Mouse (Mus musculus): ENCODE results near the gene Arhgap42.

Arhgap42 gene

GRCm38 (mm10) chr9:9037017-9037671 lies 201.8 kb downstream of the Arhgap42 start:
- DNase-seq (ENCODE audit: low read depth, low spot score) = no peak

GRCm38 (mm10) chr9:9027904-9028303 lies 211.0 kb downstream of the Arhgap42 start:
- DNase-seq (ENCODE audit: low read depth, low spot score) = no peak

GRCm38 (mm10) chr9:9027445-9027844 lies 211.5 kb downstream of the Arhgap42 start:
- DNase-seq (ENCODE audit: low read depth, low spot score) = no peak

DNA sequence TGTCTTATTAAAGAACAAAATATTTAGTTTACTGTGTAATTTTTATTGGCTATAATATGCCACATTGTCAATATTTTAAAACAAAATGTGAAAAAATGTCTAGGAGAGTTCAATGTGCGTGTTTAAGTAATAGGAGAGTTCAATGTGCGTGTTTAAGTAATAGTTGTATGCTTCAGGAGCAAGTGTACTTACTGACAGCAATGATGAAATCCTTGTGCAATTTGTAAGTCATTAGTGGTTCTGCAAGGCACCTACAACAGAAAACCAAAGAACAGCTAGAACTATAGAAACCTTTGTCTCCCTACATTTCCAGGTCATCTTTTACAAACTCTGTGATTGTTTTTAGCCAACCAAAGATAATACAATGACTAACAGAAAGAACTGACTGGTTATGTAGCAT lies 223.8 kb downstream of the Arhgap42 start:
- no peak for DNase-seq (ENCODE audit: low read depth, low spot score)

GRCm38 (mm10) chr9:9001170-9001569 lies 237.7 kb downstream of the Arhgap42 start:
- DNase-seq (ENCODE audit: low read depth, low spot score) = no peak

GRCm38 (mm10) chr9:8996494-8996893 lies 242.4 kb downstream of the Arhgap42 start:
- DNase-seq (ENCODE audit: low read depth, low spot score) = no peak

DNA sequence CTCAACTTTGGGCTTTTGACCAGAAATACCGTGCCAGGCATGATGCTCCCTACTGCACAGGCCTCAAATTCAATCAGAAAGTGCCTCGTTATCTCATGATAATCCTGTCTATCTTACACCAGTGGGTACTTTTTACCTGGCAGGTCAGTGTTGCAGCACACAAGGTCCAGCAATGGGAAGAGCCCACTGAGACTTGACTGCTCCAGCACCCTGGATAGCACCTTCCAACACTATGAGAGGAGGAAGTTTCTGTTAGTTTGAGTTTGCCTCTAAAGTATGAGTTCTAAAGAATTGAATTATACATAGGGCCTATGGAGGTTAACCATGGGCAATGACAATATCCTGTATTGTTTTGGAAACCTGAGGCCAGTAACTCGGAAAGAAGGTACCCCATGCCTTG lies 256.6 kb downstream of the Arhgap42 start:
- DNase-seq (ENCODE audit: low read depth, low spot score) = no peak

- no peak for DNase-seq (ENCODE audit: low read depth, low spot score)
These were observed 261.1 kb downstream of the Arhgap42 start for GRCm38 (mm10) chr9:8977775-8978174.

- DNase-seq (ENCODE audit: low read depth, low spot score) = no peak
These were observed 267.4 kb downstream of the Arhgap42 start, which contains the start of gene Gm16485 for GRCm38 (mm10) chr9:8971491-8971890. TSS of gene Gm16485 (plus strand) at chr9:8971791.

- DNase-seq (ENCODE audit: low read depth, low spot score) = no peak
These were observed 268.7 kb downstream of the Arhgap42 start for GRCm38 (mm10) chr9:8970240-8970639.

DNA sequence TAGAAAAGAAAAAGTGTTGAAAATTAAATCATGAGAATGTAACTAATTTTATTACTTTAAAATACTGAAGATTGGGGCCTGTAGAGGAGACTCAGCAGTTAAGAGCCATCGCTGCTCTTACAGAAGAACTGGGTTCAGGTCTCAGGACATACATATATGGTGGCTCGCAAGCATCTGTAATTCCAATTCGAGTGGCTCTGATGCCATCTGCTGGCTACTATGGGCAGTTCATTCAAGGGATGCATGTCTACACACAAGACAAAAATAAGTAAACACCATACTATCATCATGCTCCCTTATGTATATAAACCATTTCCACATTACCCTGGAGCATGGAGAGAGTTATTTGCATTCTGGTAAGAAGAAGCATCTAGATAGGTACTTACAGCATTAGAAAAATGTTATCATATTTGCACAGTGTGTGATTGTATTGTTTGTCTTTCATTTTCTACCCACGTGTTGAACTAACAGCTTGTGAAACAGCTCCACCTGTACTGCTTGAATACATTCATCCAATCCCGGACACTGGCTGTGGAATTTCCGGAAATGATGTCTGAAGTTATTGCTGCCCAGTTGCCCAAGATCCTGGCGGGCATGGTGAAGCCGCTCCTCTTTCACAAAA lies 274.3 kb downstream of the Arhgap42 start:
- peak; percentile 26 for DNase-seq (ENCODE audit: low read depth, low spot score)

- DNase-seq (ENCODE audit: low read depth, low spot score) = no peak
These were observed 285.6 kb downstream of the Arhgap42 start for GRCm38 (mm10) chr9:8953306-8953705.

Measured in forelimb bud, embryonic 11.5 days (tissue).